Mouse (Mus musculus): ENCODE measurements around the gene Nme6. TPM values are rescaled to one million over a fixed set of nuclear protein-coding genes. Genes with fewer than 3 reads are reported as not detected.
A peak's percentile ranks its signal among the peaks of the same experiment; 100 is the strongest.

Gene Nme6
- total RNA-seq, 2 experiments from 2014 or later, result 16.5 to 20.2 TPM

DNA sequence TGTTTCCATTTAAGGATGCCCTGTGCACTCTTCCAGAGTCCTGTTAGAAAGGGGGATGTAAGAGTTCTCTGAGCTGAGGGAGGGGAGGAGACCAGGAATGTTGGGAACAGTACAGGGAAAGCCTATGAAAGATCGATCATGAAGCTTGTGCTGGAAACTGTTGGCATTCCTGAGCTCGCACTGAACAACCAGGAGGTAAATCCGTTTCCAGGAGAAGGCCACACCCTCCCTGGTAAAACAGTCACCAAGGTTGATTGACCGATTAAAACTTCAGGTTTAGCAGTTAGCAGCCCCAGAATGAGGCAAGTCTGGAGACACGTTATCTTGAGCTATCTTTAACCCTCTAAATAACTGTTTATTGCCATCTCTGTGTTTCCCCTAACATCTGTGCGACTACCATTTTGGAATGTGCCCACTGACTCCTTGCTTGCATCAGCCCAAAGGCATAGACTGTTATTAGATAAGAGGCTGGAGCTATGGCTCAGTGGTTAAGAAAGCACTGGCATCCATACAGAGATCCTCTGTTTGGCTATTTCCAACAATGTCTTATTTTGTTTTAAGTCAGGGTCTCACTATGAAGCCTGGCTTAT is 38.5 kb downstream of the Nme6 start:
- DNase-seq, result no peak

DNA sequence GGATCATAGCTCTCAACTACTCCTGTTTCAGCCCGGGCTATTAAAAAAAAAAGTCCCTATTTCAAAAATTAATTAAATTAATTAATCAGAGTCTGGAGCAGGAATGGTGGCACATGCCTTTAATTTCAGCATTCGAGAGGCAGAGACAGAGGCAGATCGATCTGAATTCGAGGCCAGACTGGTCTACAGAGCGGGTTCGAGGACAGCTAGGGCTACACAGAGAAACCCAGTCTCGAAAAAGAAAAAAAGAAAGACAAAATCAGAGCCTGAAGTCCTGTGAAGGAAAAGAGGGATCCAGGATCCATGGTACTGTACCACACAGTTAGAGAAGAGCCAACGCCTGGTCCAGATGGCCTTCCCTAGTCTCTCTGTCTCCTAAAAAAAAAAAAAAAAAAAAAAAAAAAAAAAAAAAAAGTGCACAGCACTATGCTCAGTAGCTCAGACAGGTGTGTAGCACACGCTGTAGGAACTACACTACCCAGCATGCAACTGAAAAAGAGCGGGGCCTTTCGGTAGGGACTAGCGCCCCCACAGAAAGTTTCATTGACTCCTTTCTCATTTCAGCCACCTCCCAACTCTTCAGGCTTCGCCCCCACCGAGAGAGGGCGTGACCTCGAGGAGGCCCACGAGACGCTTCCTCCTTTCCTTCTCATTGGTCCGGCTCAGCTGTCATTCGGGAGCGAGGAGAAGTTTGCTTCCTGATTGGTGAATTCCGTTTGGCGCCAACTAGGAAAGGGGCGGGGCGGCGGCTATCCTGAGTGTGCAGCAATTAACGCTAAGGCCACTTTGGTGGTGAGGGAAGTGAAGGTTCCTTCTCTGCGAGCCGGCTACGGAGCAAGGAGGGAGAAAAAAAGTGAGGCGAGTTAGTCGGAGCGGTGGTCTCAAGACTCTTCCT is 42.5 kb downstream of the Nme6 start, which contains the start of gene Cdc25a:
Cdc25a (plus strand) TSS at position 783 of the 895 bp plus-strand sequence.
- DNase-seq, result peak; percentile 98

- peak; percentile 83 for DNase-seq
Observed at GRCm38 (mm10) chr9:109875695-109876601, 43.4 kb downstream of the Nme6 start.

DNA sequence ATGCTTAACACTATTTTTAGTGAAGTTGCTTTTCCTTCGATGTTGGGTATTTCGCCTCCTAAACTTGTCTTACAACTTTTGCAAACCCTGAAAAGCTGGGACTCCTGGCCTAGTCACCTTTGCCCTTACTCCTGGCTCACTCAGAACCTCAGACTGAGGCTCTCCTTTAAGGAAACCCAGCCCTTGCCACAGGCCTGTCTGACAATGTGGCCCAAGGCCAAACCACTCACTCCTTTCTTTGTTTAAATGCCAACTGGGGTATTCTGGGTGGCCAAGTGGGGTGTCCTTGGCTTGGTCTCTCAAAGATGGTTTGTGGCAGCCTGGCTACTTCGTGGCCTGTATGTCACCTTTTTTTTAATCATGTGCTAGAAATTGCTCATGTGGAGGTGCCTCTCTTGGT is 44.2 kb downstream of the Nme6 start:
- DNase-seq, result peak; percentile 71

- DNase-seq, result no peak
Observed at GRCm38 (mm10) chr9:109877666-109878065, 45.1 kb downstream of the Nme6 start.

DNA sequence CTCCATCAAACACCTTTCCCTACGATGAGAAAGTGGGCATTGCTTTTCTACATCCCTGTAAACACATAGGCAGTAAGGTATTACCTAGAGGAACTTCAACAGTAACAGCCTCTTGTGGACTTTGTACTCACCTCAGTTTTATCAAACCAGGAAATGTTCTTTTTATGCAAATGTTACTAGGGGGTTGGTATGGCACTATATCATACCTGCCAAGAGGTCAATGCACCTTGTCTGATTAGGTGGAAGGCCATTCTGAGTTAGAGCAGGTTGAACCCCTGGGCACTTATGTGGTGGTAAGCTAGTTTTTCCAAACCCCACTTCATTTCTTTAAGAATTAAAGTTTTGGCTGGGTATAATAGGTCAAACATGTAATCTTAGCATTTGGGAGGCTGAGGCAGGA is 46.8 kb downstream of the Nme6 start:
- DNase-seq, result no peak

DNA sequence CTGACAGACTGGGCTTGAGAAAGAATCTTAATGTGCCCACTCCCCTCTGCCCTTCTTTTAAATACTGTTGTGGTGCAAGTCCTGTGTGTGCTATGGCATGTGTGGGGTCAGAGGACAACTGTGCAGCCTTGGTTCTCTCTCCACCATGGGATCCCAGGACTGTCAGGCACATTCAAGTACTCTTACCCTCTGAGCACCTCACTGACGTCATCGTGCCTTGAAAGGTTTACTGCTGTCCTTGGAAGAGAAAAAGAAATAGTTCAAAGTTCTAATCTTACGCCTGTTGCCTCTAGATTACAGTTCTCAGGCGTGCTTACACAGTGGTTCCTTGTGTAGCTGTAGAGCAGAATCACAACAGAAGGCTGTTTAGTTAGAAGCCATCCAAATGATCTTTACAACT is 53.7 kb downstream of the Nme6 start:
- no peak for DNase-seq

- no peak for DNase-seq
Observed at GRCm38 (mm10) chr9:109887321-109887720, 54.8 kb downstream of the Nme6 start.

- no peak for DNase-seq
Observed at GRCm38 (mm10) chr9:109891501-109891900, 59.0 kb downstream of the Nme6 start.

Small RNAs within 50 kb of the gene (microRNA-seq; reads per million reads assigned to microRNA genes)
- gene Mir7089, result not detected

Other genes with a start within 250 kb of the Nme6 start
- not detected for gene Fbxw24, start 206.7 kb upstream of the Nme6 start, total RNA-seq (2021)
- gene Fbxw25, start 168.1 kb upstream of the Nme6 start, total RNA-seq (2021), result not detected
- gene Fbxw18, start 130.0 kb upstream of the Nme6 start, total RNA-seq (2021), result under 1 TPM in 1 of 2 experiments, not detected in 1; 0.18 TPM
- gene Fbxw26, start 86.7 kb upstream of the Nme6 start, total RNA-seq (2021), result not detected
- gene Fbxw27, start 42.1 kb upstream of the Nme6 start, total RNA-seq (2021), result not detected
- gene Spink8, start 20.5 kb upstream of the Nme6 start, total RNA-seq (2021), result 10 to 100 TPM in 1 of 2 experiments, 1 to 10 TPM in 1; 9.6 to 15.5 TPM
- gene Camp, start 16.9 kb downstream of the Nme6 start, total RNA-seq (2021), result 10 to 100 TPM; 10.7 to 12.7 TPM
- 10 to 100 TPM; 15.5 to 17.0 TPM for gene Cdc25a, start 42.8 kb downstream of the Nme6 start, total RNA-seq (2021)
- 100 to 1,000 TPM in 1 of 2 experiments, 10 to 100 TPM in 1; 83.5 to 132 TPM for gene Map4, start 98.7 kb downstream of the Nme6 start, total RNA-seq (2021)